Mouse (Mus musculus): ENCODE data around the gene Acp6.

Acp6 gene

DNA sequence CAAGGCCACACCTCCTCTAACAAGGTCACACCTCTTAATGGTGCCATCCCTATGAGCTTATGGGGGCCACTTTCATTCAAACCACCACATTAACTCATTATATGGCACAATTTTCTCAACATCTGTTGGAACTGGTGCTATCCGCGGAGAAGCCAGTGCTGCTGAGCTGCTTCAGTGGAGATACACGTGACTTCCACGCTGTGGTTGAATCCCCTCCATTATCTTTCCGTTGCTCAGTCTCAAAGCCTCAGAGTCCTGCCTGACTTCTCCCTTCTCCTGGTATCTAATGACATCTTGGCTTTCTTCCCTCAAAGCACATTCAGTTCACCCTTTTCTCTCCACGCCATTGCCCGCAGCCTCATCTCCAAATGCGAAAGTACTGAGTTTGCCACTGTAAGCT, 38.0 kb downstream of the Acp6 start:
- no peak for DNase-seq (ENCODE audit: low read depth, low spot score)

DNA sequence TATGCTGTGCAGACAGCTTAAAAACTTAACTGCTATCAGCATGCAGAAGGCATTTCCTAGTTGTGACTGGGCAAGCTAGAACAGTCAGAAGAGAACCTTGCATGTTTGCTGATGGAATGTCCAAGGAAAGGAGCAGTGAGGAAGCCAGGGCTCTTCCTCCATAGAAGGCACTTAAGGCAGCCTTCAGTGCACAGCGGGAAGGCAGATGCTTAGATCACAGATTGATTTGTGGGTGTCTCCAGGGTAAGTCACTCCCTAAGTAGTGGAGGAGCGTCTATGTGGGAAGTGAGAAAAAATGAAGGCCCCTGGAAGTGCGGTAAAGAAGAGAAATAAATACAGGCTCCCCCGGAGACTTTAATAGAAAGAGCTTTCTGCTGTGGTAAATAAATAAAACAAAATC, 40.7 kb downstream of the Acp6 start:
- DNase-seq (ENCODE audit: low read depth, low spot score), result no peak

DNA sequence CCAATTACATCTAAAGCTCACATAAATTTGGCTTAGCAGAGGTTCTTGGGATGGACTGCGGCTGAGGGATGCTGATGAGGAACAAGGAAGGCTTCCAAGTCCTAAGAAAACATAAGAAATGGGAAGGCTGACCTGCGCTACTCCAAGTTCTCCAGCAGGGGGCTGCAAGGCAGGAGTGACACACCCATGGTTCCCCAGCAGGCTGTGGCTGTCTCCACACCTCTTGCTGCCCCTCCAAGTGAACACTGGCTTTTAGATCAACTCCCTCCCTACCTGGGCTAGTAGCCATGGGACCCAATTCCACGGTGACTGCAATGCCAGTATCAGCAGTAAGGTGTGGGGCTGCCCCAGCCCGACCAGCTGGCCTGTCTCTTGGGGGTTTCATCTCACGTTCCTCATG, 43.4 kb downstream of the Acp6 start:
- DNase-seq (ENCODE audit: low read depth, low spot score), result peak; percentile 36

GRCm38 (mm10) chr3:97203880-97204279, 45.3 kb downstream of the Acp6 start:
- no peak for DNase-seq (ENCODE audit: low read depth, low spot score)

DNA sequence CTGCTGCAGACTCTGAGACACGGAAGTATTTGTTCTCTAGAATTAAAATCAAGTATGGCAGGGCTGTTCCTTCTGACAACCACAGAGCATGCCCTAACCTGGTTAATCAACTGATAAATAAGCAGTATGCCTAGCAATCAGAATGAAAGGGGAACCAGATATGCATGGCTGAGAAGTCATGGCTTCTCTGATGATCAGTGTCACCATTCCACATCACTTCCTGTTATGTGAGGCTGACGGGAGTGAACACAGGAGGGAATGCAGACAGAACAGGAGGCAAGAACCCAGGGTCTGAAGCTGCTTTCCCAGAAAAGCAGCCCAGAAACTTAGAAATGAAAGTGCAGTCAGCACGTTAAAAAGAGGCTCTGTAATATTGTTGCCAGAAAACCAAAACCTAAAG, 47.9 kb downstream of the Acp6 start:
- no peak for DNase-seq (ENCODE audit: low read depth, low spot score)

GRCm38 (mm10) chr3:97209351-97209750, 50.8 kb downstream of the Acp6 start:
- DNase-seq (ENCODE audit: low read depth, low spot score), result no peak

- no peak for DNase-seq (ENCODE audit: low read depth, low spot score)
Observed at GRCm38 (mm10) chr3:97211177-97211576, 52.6 kb downstream of the Acp6 start.

GRCm38 (mm10) chr3:97213871-97214270, 55.3 kb downstream of the Acp6 start:
- DNase-seq (ENCODE audit: low read depth, low spot score), result no peak

GRCm38 (mm10) chr3:97214439-97214838, 55.9 kb downstream of the Acp6 start:
- no peak for DNase-seq (ENCODE audit: low read depth, low spot score)

DNA sequence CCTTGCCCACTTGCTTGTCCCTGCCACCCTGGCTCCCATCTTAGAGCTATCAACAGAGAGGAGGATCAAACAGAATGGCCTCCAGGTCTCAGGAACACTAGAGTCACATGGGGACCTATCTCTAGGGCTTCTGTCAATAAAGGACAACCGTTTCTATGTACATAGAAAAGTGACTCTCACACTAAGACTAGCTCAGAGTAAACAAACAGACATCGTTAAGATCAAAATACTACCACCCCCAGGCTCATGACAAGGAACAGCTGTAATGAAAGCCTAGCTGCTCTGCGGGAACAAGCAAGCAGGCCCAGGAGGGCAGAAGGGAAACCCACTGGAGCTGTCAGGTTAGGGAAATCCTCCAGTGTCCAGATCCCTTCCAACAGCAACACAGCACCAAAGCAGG, 56.9 kb downstream of the Acp6 start:
- DNase-seq (ENCODE audit: low read depth, low spot score), result no peak

GRCm38 (mm10) chr3:97223261-97223660, 64.7 kb downstream of the Acp6 start:
- no peak for DNase-seq (ENCODE audit: low read depth, low spot score)

GRCm38 (mm10) chr3:97225231-97225630, 66.7 kb downstream of the Acp6 start:
- no peak for DNase-seq (ENCODE audit: low read depth, low spot score)

DNA sequence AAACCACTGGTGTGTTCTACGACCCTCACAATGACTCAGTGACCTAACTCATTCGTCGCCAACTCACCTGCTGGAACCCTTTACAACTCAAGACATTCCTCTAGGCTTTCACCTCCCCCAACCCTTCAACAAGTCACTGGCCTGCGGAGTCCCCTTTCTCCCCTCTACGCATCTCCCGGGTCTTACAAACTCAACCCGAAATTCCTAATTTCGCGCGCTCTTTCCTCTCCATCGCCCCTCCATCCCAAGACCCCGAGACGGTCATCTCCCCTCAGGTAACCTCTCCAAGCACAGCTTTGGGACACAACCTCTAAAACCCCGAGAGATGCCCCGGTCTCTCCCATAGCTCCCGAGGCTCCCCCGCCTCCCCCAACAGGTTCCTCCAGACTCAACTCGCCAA, 68.1 kb downstream of the Acp6 start:
- DNase-seq (ENCODE audit: low read depth, low spot score), result no peak
